Mouse (Mus musculus) mature B cell (primary cell): ENCODE results near the gene Hmg20b.

Experiments used
- in situ Hi-C: fragments of 300-500 bp; cut with MboI; formaldehyde crosslinking; loops from 2 replicates; pipeline ENCODE4 v1.14.3; 2019

The Hmg20b gene

DNA sequence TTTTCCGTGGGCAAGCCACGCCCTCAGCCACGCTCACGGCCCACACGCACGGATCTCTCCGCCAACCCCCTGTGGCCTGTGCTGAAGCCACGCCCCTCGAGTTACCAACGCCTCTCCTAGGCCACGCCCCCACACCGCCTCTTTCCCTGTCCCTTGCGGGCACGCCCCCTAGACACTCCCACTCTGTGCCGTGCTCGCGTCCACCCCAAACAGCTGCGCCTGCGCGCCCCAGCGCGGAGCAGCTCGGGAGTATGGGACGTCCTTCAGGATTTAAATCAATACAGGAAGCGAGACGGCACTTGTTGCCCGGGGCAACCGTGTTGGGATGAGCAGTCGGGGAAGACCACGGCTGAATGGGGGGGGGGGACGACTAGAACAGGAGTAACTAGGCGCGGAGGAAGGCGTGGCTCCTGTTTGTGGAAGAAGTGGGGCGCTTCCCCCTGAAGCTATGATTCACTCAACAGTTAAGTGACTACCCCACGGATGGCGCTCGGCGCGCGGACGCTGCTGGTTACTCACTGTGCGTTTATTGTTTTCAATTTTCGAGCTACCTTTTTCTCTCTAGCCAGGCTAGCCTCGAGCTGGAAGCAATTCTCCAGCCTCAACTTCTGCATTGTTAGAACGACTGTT is 28.4 kb upstream of the Hmg20b start:
- in situ Hi-C loops: no loop called here

DNA sequence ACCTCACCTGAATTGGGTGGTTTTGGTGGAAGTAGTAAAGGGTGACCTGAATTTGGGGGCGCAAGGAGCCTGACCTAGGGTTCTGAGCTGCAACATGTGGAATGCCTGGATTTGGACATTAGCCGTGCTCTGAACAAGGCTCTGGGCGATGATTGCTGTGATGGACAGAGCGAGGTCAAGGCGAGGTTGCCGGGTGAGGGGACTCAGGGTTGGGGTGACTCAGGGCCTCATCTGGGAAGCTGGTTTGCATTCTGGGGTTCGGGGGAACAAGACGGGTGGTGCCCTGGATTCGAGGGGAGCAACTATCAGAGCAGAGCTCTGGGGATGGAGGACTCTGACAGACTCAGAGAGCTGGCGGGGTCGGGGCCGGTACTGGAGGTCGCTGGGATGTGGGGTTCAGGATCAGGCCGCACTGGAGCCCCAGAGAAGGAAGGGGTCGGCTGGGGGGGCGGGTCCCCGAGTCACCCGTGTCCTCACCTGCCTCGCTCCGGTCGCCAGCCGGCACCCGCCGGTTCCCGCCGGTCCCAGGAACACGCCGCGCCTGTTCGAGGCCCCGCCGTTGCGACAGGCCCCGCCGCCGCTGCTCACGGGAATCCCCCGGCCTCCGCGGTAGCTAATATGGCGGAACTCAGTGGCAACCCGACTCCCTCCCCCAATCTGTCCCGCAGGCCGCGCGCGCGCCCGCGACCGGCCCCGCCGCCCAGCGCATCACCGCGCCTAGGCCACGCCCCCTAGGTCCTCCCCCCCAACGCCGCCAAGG is 27.7 kb upstream of the Hmg20b start, which contains the start of gene Fzr1:
Gene Fzr1 (minus strand): TSS at position 724 of the 760 bp plus-strand sequence.
- in situ Hi-C loops: no loop called here

- in situ Hi-C loops: no loop called here
Observed at GRCm38 (mm10) chr10:81377362-81377664, 27.0 kb upstream of the Hmg20b start.

DNA sequence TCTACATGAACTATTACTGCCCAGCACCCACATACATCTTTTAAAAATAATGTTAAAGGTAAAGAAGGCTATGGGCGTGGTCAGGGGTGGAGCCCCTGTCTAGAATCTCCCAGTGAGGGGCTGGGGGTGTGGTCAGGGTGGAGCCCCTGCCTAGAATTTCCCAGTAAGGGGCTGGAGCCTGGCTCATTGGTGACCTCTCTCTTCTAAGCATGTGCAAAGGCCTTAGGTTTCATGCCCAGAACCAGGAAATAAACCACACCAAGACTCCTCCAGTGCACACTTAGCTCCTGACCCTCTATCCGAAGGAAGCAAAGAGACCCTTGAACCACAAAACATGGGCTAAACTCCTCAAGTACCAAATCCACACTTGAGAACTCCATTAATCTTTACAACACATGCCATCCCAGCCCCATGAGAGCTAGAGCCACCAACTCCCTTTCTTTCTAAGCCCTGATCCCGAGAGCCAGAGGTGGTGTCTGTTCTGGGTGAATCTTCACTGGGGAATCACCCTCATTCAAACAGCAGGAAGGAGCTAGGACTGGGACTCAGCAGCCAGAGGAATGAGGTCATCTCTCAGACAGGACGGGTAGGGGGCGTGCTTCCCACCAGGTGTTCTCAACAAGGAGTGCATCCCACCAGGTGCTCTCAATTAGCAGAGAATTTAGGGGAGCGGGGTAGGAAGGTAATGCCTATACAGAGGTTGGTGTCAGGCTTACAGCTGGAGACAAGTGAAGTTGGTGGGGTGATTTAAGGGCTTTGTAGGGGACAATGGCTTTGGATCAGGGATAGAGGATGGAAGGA is 26.5 kb upstream of the Hmg20b start:
- in situ Hi-C loops: no loop called here

- in situ Hi-C loops: no loop called here
Observed at GRCm38 (mm10) chr10:81375322-81375721, 25.0 kb upstream of the Hmg20b start.

DNA sequence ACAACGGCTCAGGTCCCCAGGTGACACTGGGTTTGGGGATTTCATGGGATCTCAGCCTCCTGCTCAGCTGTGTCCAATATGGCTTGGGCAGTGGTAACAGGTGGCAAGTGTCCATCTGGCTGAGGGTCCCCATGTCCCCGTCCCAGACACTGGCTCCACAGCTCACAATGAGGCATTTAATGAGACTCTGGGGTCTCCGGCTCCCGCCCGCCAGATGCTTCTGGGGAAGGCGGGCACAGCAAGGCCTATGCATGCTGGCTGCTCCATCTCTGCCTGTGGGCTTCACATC is 16.9 kb upstream of the Hmg20b start:
- in situ Hi-C loops: no loop called here

DNA sequence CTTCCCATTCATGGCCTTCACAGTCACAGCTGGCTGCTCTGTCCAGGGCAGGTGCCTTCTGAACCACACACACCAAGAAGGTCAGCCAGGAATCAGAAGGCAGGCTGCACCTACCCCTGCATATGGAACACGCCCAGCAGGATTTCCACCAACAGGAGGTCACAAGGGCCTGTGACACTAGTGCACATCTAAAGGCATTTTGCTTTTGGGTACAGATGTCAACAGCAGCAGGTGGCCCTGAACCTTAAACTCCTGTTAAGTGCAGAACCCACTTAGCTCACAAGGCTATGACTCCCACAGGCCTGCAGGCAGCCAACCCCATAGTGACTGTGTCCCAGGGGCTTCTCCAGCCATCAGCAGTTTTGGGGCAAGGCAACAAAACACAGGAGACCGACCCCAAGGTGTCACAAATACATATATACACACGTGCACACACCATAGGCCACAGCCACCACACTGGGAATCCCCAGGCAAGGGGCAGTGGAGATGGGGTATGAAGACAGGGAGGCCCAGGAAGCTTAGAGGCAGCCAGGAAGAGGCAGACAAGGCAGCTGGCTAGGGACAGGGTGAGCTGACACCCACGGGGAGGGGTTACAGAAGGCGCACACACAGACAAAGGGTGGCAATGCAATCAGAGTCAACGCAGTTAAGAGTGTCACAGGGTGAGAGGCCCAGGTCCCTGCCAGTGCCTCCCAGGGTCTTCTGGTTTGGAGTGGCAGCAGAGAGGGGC is 16.4 kb upstream of the Hmg20b start:
- in situ Hi-C loops: no loop called here

- in situ Hi-C loops: no loop called here
Observed at GRCm38 (mm10) chr10:81365672-81366476, 15.6 kb upstream of the Hmg20b start, which contains the start of gene 4930404N11Rik. 4930404N11Rik (minus strand) TSS chr10:81365816.

DNA sequence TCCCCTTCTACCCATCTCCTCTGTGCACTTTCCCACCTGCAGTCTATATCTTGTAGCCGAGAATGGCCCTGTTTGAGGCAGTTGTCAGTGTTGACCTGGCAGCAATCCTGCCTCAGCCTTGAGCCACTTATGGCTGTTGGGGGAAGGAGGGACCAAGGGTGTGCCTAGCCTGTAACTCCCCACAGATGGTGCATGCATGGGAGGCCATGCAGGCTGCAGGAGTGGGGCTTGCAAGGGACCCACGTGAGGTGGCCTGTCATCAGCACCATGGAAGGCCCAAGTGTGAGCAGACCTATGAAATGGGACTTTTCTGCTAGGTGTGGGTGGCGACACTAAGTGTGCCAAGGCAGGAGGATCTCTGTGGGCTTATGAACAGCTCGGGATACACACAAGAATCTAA is 14.8 kb upstream of the Hmg20b start:
- in situ Hi-C loops: no loop called here

GRCm38 (mm10) chr10:81364666-81365065 is 14.4 kb upstream of the Hmg20b start:
- in situ Hi-C loops: no loop called here

DNA sequence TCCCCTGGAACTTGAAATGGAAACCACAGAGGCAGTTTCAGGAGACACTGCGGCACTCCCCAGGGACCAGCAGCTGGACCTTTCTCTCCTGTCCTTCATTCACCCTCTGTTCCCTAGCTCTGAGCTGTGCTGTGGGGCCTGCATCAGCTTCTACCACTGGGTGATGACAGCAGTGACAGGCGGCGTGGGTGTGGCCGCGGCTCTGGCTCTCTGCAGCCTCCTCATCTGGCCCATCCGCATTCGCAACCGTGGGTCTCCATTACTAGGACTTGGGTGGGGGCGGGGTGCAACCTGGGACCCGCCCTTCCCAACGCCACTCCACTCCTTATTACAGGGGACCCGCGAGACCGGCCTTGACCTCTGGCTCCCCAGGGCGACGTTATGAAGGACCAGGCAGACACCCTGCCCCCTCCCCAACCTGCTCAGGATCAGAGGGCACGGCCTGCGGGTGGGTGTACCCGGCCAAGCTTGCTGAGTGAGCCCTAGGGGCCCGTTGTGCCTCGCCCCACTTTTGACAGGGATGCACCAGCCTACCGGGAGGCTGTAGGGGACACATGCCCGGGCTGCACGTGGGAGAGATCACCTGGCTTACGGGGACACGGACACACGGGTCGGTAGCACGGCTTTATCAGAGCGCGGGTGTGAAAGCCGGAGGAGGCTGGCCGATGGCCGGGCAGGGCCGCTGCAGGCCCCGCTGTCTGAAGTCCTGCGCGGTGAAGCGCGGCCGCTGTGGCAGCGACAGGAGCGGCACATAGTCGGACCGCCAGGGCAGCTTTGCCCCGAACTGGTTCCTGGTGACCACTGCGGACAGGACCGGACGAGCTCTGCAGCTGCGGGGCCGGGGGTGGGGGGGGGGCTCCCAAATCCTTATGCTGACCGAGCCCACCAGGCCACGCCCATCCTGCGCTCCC is 13.4 kb upstream of the Hmg20b start:
- in situ Hi-C loops: no loop called here

DNA sequence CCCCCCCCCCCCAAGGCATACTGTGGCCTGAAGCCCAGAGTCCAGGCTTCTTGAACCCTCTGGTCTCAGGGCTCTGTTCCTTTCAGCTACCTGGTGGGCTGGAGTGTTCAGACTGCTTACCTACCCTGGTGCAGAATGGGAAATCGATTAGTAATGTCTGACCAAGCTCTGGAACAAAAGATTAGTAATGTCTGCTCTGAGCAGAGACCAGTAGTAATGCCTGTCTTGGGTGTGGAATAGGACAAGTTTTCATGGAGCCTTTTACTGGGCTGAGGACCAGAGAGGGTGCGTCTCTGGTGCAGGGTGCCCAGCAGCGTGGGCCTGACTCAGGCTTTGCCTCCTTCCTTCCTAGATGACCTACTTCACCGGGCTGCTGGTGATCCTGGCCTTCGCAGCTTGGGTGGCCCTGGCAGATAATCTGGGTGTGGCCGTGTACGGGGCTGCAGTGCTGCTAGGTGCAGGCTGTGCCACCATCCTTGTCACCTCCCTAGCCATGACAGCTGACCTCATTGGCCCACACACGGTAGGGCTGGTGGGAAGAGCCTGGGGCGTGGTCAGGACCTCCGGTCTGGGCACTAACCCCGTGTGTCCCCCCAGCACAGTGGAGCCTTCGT is 12.2 kb upstream of the Hmg20b start:
- in situ Hi-C loops: no loop called here

DNA sequence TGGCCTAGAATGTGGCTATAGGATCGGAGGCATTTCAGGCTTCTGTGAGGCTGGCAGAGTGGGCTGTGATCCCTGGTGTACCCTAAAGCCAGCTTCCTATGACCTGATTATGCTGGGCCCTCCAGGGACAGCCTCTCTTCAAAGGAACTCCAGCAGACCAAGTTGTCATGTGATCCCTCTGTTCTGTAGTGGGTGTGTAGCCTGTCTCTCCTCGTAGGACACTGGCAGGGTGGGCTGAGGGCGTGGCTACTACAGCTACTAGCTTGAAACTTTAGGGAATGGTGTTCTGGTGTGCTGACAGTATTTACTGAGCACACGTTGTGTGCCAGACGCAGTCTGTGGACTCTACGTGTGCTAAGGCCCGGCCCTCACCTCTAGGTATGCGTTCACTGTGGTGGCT is 10.4 kb upstream of the Hmg20b start:
- in situ Hi-C loops: no loop called here

DNA sequence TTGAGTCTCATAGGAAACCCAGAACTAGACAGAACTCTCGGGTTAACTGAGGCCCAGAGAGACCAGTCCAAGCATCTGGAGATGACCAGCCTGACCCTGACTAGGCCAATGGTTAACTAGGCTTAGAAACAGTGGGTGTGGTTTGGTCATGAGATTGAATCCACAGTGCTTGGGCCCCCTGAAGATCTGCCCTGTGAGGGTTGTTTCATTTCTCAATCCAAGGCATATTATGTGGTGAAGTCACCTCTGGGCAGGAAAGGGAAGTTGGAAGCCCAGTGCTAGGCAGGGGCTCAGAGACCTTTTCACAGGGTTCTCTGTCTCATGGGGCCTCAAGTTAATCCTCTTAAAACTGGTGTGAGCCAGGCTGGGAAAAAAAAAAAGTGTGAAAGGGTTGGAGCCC is 8.6 kb upstream of the Hmg20b start:
- in situ Hi-C loops: no loop called here

- in situ Hi-C loops: no loop called here
Observed at GRCm38 (mm10) chr10:81358209-81358608, 7.9 kb upstream of the Hmg20b start.

DNA sequence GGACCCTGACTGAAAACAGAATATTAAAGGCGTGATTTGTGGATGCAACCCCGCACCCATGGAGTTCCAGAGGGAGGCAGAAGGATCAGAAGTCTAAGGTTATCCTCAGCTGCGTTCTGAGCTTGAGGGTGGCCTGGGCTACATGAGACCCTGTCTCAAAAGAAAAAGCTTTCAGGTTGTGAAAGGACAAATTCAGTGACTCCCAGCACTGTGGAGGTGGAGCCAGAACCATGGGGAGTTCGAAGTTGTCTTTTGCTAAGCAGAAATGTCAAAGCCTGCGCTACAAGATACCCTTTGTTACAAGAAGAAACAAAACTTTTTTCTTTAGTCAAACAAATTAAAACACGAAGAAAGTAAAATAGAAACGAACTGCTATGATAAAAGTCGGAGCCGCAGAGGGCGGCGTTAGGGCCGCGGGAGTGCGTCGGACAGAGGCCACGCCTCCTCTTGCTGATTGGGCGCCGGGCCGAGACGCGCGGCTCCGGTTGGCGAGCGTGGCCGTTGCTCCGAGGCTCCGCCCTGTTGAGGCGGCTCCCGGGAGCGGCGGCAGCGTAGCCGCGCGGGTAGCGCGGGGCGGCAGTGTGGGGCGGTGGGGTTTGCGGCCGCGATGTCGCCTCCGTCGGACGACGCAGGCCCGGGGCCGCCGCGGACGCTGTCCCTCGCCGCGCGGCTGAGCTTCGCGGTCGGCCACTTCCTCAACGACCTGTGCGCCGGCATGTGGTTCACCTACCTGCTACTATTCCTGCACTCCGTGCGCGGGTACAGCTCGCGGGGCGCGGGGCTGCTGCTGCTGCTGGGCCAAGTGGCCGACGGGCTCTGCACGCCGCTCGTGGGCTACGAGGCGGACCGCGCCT is 6.9 kb upstream of the Hmg20b start, which contains the start of gene Mfsd12:
Gene Mfsd12 (plus strand): TSS at position 501 of the 854 bp plus-strand sequence.
- in situ Hi-C loops: no loop called here

GRCm38 (mm10) chr10:81356352-81356990 is 6.2 kb upstream of the Hmg20b start:
- in situ Hi-C loops: no loop called here

DNA sequence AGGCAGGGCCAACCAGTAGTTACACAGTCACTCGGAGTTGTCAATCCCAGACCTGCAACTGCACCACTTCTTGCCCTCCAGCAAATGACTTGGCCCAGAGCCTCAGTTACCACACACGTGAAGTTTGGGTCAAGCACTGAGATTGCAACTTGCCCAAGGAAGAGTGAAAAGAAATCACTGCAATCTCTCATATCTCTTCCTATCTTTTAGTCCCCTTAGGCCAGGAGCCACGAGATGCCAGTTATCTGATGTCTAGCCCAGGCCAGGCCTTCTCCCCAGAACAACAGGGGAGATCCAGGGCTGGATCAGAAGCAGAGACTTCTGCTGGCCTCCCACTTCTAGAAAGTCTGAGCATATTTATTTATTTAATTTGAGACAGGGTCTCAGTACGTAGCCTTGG is 5.3 kb upstream of the Hmg20b start:
- in situ Hi-C loops: no loop called here
